ENCODE assay signal across 32 mouse cellular contexts in the genomic region with DNA sequence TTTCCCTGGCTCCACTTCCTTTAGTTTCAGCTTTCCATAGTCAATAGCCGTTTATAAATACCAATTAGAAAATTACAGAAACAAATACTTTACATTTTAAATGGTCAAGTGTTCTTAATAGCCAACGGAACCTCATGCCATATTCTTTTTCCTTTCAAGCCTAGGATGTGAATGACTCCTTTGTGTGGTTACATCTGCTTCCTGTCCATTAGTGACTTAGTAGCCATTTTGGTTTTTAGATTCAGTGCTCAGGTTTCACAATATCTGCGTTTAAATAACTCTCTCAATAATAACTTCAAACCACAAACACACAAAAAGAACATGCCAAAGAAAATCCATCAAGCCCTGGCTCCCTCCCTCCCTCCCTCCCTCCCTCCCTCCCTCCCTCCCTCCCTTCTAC.
"Had no signal": no experiment of that assay in that cellular context is flagged by ENCODE, and none has a peak within 500 bp of the region (broad histone marks: within the 10 kb centered on the region; RNA-seq: fewer than 3 reads in every experiment).

No protein-coding gene starts in this region.

- H3K27me3 ChIP-seq: heart, embryonic 12.5 days; heart, embryonic 13.5 days; heart, embryonic 15.5 days; hindbrain, embryonic 12.5 days; hindbrain, embryonic 15.5 days; intestine, embryonic 15.5 days; kidney, embryonic 15.5 days had no signal

- H3K9me3 ChIP-seq: heart, embryonic 12.5 days; heart, embryonic 13.5 days; heart, embryonic 15.5 days; hindbrain, embryonic 10.5 days; hindbrain, embryonic 12.5 days; hindbrain, embryonic 15.5 days; intestine, embryonic 15.5 days; kidney, embryonic 15.5 days had no signal

- H3K27ac ChIP-seq: heart, embryonic 13.5 days; heart, embryonic 15.5 days; hindbrain, embryonic 10.5 days; hindbrain, embryonic 12.5 days; hindbrain, embryonic 14.5 days; hindbrain, embryonic 15.5 days; hindbrain, postnatal 0 days; intestine, embryonic 15.5 days; kidney, embryonic 15.5 days; kidney, postnatal 0 days; layer of hippocampus, adult 2 months; left cerebral cortex, adult 2 months had no signal

- H3K4me2 ChIP-seq: heart, embryonic 11.5 days; heart, embryonic 12.5 days; heart, embryonic 13.5 days; heart, embryonic 15.5 days; hindbrain, embryonic 12.5 days; hindbrain, embryonic 14.5 days; hindbrain, embryonic 15.5 days; intestine, embryonic 15.5 days; kidney, embryonic 15.5 days had no signal

- H3K9ac ChIP-seq: heart, embryonic 12.5 days; heart, embryonic 13.5 days; heart, embryonic 15.5 days; hindbrain, embryonic 12.5 days; hindbrain, embryonic 14.5 days; hindbrain, embryonic 15.5 days; intestine, embryonic 15.5 days; kidney, embryonic 15.5 days had no signal

- H3K4me3 ChIP-seq: heart, embryonic 12.5 days; heart, embryonic 13.5 days; heart, embryonic 15.5 days; hindbrain, embryonic 10.5 days; hindbrain, embryonic 12.5 days; hindbrain, embryonic 15.5 days; intestine, embryonic 15.5 days; kidney, embryonic 15.5 days; layer of hippocampus, adult 2 months; left cerebral cortex, adult 2 months had no signal

- DNase-seq: heart, postnatal 10 days; heart, postnatal 14 days; heart, postnatal 36 days; heart, postnatal 4 days; kidney, adult 11 months; kidney, adult 18-20 months; kidney, adult 2 months; kidney, adult 9 months; kidney, postnatal 10 days; kidney, postnatal 14 days; kidney, postnatal 25 days; kidney, postnatal 36 days; kidney, postnatal 4 days; layer of hippocampus, adult 9-11 months; layer of hippocampus, postnatal 36 days had no signal

- H3K4me1 ChIP-seq: heart, embryonic 12.5 days; heart, embryonic 13.5 days; heart, embryonic 15.5 days; hindbrain, embryonic 15.5 days; intestine, embryonic 15.5 days; kidney, embryonic 15.5 days had no signal

- H3K36me3 ChIP-seq: heart, embryonic 12.5 days; heart, embryonic 13.5 days; heart, embryonic 15.5 days; hindbrain, embryonic 10.5 days; hindbrain, embryonic 12.5 days; hindbrain, embryonic 15.5 days; intestine, embryonic 15.5 days; kidney, embryonic 15.5 days had no signal

- ATAC-seq: inflammation-experienced regulatory T-cells, adult 6 months; intestine, embryonic 15.5 days; intestine, embryonic 16.5 days; intestine, postnatal 0 days had no signal
